Mouse (Mus musculus) B cell, adult 2 months (primary cell): Measurements from ENCODE around the gene Zfp292.
"Not testable (repeated sequence)": the region's sequence is repeated elsewhere in the genome, so short reads cannot be mapped to it uniquely, and the experiment has no call there.

Experiments used
- DNase-seq, 2 experiments: peaks; one replicate each; pipeline ENCODE4 v3.0.0; 2022

The Zfp292 gene

GRCm38 (mm10) chr4:34882818-34883217 is at the start of gene Zfp292:
Zfp292 (minus strand) TSS chr4:34882960.
- peak; percentile 94 for DNase-seq

- not testable (repeated sequence) for DNase-seq
Observed at GRCm38 (mm10) chr4:34928386-34928785, 45.6 kb upstream of the Zfp292 start.

GRCm38 (mm10) chr4:34922177-34922870 is 39.6 kb upstream of the Zfp292 start:
- peak; percentile 50 to 61 for DNase-seq

- DNase-seq: no peak
Observed at GRCm38 (mm10) chr4:34917400-34917799, 34.6 kb upstream of the Zfp292 start.

GRCm38 (mm10) chr4:34912171-34912570 is 29.4 kb upstream of the Zfp292 start:
- DNase-seq: no peak

- no peak for DNase-seq
Observed at GRCm38 (mm10) chr4:34911401-34911800, 28.6 kb upstream of the Zfp292 start.

- no peak for DNase-seq
Observed at GRCm38 (mm10) chr4:34908127-34908526, 25.4 kb upstream of the Zfp292 start.

GRCm38 (mm10) chr4:34907026-34907425 is 24.3 kb upstream of the Zfp292 start:
- DNase-seq: no peak

- no peak for DNase-seq
Observed at GRCm38 (mm10) chr4:34906151-34906550, 23.4 kb upstream of the Zfp292 start.

- DNase-seq: peak; percentile 63 to 64
Observed at GRCm38 (mm10) chr4:34905396-34905795, 22.6 kb upstream of the Zfp292 start.

GRCm38 (mm10) chr4:34901582-34901981 is 18.8 kb upstream of the Zfp292 start:
- not testable (repeated sequence) for DNase-seq

GRCm38 (mm10) chr4:34901166-34901565 is 18.4 kb upstream of the Zfp292 start:
- DNase-seq: no peak

GRCm38 (mm10) chr4:34900155-34900554 is 17.4 kb upstream of the Zfp292 start:
- DNase-seq: no peak

GRCm38 (mm10) chr4:34899322-34899721 is 16.6 kb upstream of the Zfp292 start:
- DNase-seq: no peak

- DNase-seq: no peak
Observed at GRCm38 (mm10) chr4:34898497-34898896, 15.7 kb upstream of the Zfp292 start.

GRCm38 (mm10) chr4:34893479-34893878 is 10.7 kb upstream of the Zfp292 start, which contains the start of gene Cga:
Cga (plus strand) TSS chr4:34893779.
- no peak for DNase-seq

GRCm38 (mm10) chr4:34889812-34890185 is 7.0 kb upstream of the Zfp292 start:
- DNase-seq: no peak

- DNase-seq: no peak
Observed at GRCm38 (mm10) chr4:34889101-34889811, 6.5 kb upstream of the Zfp292 start.

- no peak for DNase-seq
Observed at GRCm38 (mm10) chr4:34887295-34887694, 4.5 kb upstream of the Zfp292 start.

- peak; percentile 81 to 84 for DNase-seq
Observed at GRCm38 (mm10) chr4:34886490-34887111, 3.8 kb upstream of the Zfp292 start.

GRCm38 (mm10) chr4:34885631-34886351 is 3.0 kb upstream of the Zfp292 start:
- no peak for DNase-seq

GRCm38 (mm10) chr4:34883366-34884029 is 738 bp upstream of the Zfp292 start:
- no peak for DNase-seq
